Mouse (Mus musculus): ENCODE measurements around the gene Tspan31.
A peak's percentile ranks its signal among the peaks of the same experiment; 100 is the strongest.

The Tspan31 gene

DNA sequence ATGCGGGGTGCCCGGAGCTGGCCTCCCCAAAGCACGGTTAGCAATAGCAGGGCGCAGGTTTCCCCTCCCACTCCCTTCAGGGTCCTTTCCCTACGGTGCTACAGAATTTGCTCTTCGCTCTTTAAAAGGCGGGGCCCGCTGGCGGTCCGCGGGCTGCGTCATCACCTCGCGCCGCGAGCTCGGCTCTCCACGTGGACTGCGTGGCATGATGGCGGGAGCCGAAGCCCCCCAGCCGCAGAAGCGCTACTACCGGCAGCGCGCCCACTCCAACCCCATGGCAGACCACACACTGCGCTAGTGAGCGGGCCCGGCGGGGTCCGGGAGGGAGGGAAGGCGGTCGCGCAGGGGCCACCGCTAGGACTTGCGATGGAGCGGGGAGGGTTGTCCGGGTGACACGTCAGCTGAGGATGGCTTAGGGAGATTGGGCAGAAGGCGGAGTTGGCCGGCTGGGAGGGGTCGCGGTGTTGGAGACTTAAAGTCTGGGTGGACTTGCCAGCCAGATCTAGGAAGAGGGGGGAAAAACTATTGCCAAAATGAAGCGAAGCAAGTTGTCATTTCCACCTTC lies 28.2 kb downstream of the Tspan31 start:
- DNase-seq (ENCODE audit: low spot score) = peak; percentile 77

DNA sequence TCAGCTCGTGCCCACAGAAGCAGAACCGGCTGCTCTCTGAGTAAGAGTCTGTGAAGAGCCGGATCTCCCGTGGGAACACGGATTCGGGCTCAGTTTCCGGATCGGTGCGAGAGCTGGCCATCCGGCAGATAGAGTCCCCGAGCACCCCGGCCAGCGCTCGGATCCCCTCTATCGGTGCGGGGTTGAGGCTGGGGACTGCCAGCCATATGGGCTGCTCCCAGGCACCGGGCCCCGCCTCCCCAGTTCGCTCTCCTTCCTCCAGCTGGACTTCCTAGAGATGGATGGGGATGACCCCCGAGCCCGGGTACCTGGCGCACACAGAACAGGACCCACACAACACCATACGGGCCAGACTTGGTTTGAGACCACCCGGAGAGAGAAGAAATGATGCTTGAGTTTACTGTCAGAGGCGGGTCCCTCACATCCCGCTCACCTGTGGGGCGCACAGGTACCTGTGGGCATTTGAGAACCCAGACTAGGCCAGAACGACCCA lies 28.7 kb downstream of the Tspan31 start, which contains the start of the genes Mettl1 and Eef1akmt3:
Gene Mettl1 (plus strand): TSS at position 141 of the 493 bp plus-strand sequence.
Gene Eef1akmt3 (minus strand): TSS at position 240 of the 493 bp plus-strand sequence.
- DNase-seq (ENCODE audit: low spot score) = no peak

DNA sequence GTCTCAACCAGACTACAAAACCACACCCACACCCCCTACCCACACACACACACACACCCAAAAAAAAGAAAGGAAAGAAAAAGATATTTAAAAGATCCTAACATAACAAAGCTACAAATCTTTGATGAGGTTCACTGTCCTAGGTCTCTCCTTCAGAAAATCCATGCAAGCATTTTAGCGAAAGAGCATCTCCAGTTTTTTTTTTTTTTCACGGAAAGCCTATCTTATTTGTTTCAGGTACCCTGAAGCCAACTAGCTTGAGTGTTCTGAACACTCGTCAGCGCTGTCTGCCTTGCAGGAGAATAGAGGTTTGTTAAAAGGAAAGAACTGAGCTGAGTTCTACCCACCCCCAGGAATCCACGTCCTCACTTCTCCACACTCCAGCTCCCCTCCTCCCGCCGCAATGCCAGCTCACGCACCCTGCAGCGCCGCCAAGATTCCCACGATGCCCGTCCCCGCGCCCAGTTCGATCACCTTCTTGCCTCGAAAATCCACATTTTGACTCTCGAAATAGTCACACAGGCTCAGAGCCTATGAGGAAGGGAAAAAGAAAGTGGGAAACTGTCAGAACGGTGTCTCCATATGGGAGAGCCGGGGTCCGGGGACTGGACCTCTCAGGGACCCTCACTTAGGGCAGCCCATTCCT lies 29.4 kb downstream of the Tspan31 start:
- no peak for DNase-seq (ENCODE audit: low spot score)

DNA sequence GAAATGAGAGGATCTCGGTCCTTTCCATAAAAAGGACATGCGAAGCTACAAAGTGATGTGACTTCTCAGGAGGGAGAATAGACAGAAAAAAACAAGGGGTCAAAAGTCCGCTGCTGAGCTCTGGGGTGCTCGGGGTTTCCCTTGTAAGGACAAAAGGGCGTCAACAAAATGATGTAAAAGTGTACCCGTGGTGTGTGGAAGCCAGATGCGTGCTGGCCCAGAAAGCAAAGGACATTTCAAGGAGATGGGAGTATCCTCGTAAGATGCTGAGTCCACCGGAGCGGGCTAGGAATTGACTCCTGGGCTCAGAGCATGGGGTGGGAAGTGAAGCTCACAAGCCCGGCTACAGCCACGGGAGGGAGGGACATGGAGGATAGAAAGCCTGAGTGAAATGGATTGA lies 32.4 kb downstream of the Tspan31 start:
- no peak for DNase-seq (ENCODE audit: low spot score)

DNA sequence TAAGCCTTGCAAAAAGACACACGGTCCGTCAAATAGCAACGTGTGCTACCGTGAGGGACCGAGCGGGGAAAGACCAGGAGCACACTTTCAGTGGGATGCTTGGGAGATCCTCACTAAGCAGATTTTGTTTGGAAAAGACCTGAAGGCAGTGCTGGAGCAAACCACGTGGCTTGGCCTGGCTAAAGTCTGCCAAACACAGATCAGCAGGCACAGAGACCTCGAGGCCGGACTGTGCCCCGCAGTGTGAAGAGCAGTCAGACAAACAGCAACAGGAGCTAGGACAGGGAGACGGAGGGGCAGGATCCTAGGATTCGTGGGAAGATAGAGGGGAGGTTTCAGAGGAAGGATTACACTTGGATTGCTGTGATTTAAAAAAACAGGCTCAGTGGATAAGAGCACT lies 33.8 kb downstream of the Tspan31 start:
- no peak for DNase-seq (ENCODE audit: low spot score)

DNA sequence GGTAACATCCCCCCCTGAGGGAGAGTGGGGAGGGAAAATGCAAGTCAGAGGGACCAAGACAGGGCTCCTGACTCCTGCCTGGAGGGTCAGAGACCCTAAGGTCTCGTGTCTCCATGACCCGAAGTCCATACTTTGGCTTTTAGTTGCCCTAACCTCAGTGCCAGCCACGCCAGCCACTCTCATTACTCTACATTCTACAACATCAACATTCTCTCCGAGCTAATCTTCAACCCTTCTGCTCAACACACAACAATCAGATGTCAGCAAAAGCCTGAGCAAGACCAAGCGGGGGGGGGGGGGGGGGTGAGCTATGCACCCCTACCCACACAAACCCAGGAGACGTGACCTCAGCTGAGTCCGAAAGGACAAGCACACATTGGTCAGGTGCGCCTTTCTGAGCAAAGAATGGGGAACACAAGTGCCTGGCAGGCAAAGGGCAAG lies 36.7 kb downstream of the Tspan31 start:
- no peak for DNase-seq (ENCODE audit: low spot score)

DNA sequence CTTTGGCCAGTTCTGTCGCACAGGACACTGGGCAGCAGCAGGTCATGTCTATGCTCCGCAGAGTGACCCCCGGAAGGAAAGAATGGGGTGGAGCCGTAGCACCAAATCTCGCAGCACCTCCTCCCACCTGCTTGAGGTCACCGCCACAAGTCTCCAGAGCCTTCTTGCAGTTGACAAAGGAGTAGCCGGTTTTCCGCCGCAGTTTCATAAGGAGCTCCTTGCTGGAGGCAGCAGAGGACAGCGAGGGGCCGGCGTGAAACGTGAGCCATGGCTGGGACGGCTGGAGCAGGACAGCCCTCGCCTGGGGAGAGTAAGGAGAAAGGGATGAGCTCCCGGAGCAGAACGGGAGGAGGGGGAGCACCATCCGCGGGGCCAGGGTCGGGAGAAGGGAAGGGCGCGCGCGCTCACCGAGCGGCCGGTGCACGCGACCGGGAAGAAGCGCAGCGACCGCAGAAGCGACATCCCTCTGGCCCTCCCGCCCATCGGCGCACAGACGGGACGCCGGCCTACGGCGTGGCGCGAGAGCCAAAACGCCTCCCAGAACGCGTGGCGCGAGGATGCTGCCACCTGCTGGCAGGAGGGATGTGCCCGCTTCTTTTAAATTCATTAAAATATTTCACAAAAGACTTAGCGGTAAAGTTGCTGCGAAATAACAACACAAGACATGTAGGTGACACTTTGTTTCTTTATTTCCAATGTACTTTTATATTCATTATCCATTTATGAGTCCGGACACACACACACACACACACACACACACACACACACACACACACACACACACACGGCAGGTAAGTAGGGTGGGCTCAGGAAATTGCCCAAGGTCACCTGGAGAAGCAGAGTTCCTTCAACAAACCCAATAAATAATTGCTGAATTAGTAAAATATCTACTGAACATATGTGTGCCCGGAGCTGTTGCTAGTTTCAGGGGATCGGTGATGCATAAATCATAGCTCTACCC lies 39.4 kb downstream of the Tspan31 start, which contains the start of gene Tsfm:
Gene Tsfm (minus strand): TSS at position 505 of the 961 bp plus-strand sequence.
- DNase-seq (ENCODE audit: low spot score) = peak; percentile 86

DNA sequence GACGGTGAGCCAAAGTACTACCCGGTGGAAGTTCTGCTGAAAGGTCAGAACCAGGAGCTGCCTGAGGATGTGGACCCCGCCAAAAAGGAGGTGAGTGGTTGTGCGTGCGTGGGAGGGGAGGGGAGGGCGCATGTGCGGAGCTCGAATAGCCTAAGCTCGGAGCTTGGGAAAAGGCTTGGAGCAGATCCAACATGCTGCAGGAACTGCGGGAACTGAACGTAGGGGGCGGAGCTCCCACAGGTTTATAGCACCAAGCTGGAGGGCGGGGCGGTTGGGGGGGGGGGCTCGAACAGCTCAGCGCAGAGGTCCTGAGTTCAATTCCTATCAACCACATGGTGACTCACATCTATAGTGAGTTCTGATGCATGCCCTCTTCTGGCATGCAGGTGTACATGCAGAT lies 51.6 kb downstream of the Tspan31 start:
- no peak for DNase-seq (ENCODE audit: low spot score)

Data from c-Kit-positive CD71-positive TER-119-positive erythroid progenitor cells, embryonic 14.5 days (primary cell).